Mouse (Mus musculus) E14TG2a.4 (cell line): Measurements from ENCODE around the gene Galnt10.

Experiments used
- CTCF ChIP-seq: conservative IDR thresholded peaks from 2 replicates; pipeline ENCODE4 v1.5.1; 2014; ENCODE audit warnings: low read length
- POU5F1 ChIP-seq: IDR thresholded peaks from 2 replicates; pipeline ENCODE4 v1.6.1; 2014; ENCODE audit warnings: low read length, borderline replicate concordance

GRCm38 (mm10) chr11:57663271-57663670 lies 18.0 kb downstream of the Galnt10 start:
- TF ChIP-seq CTCF (no peak), POU5F1 (no peak)
